Mouse (Mus musculus): ENCODE data around the gene Mup20. TPM values are rescaled to one million over a fixed set of nuclear protein-coding genes. Genes with fewer than 3 reads are reported as not detected.

The Mup20 gene
- polyA plus RNA-seq, 1 experiment = not detected

Other genes with a start within 250 kb of the Mup20 start
- 0.34 and 0.65 TPM in 2 replicates for gene Mup5, start 218.9 kb downstream of the Mup20 start, polyA plus RNA-seq (2012; rRNA removed)
- not detected in 2 replicates for gene Mup3, start 33.2 kb upstream of the Mup20 start, polyA plus RNA-seq (2012; rRNA removed)
- gene Mup21, start 96.7 kb upstream of the Mup20 start, polyA plus RNA-seq (2012; rRNA removed) = not detected in 2 replicates
- 10.1 and 11.2 TPM in 2 replicates for gene Zfp37, start 176.9 kb upstream of the Mup20 start, polyA plus RNA-seq (2012; rRNA removed)
- gene Slc31a2, start 208.4 kb upstream of the Mup20 start, polyA plus RNA-seq (2012; rRNA removed) = 11.8 and 12.8 TPM in 2 replicates

Measured in cortical plate, adult 2 months (tissue).